Mouse (Mus musculus): ENCODE results near the gene Gm13420. TPM values are rescaled to one million over a fixed set of nuclear protein-coding genes. Genes with fewer than 3 reads are reported as not detected.
"Not testable (repeated sequence)": the region's sequence is repeated elsewhere in the genome, so short reads cannot be mapped to it uniquely, and the experiment has no call there.

Gene Gm13420
- total RNA-seq (2021) = 1 to 10 TPM; 1.9 to 2.2 TPM

GRCm38 (mm10) chr2:29751497-29751896 is at the start of gene Gm13420:
Gene Gm13420 (minus strand): TSS chr2:29751685.
- no peak for DNase-seq (ENCODE audit: low spot score in 2 of 2)
- intact Hi-C loops (cut with DNase I) = no loop called here

GRCm38 (mm10) chr2:29792772-29793487 is 41.4 kb upstream of the Gm13420 start:
- intact Hi-C loops (cut with DNase I) = no loop called here

GRCm38 (mm10) chr2:29787937-29788681 is 36.6 kb upstream of the Gm13420 start, which contains the start of gene Trub2:
Gene Trub2 (minus strand): TSS chr2:29788502.
- intact Hi-C loops (cut with DNase I) = no loop called here
- DNase-seq (ENCODE audit: low spot score in 2 of 2) = peak; percentile 90 to 94

More at GRCm38 (mm10) chr2:29792772-29793487, 41.4 kb upstream of the Gm13420 start:
- DNase-seq (ENCODE audit: low spot score in 2 of 2) = no peak

- DNase-seq (ENCODE audit: low spot score in 2 of 2) = peak; percentile 92 to 96
- intact Hi-C loops (cut with DNase I) = no loop called here
These were observed 35.8 kb upstream of the Gm13420 start, which contains the start of gene Coq4 for GRCm38 (mm10) chr2:29787104-29787917. Gene Coq4 (plus strand): TSS chr2:29787493.

DNA sequence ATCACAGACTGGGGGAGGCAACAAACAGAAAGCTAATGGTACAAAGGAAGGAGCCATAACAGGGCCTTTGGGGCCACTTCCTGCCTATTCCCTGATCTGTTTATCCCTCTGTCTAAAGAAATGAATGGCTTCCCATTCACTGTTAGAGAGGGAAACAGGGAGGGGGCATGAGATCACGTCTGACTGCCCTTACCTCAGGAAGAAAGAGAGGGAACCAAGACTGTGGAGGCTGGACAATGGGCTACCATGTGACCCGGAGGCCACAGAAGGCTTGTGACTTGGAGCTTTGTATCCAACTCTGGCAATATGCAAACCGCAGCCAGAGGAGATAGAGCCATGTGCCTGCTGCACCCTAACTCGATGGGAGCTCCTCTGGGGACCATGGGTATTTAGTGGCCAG is 32.8 kb upstream of the Gm13420 start:
- intact Hi-C loops (cut with DNase I) = no loop called here
- DNase-seq (ENCODE audit: low spot score in 2 of 2) = no peak

- intact Hi-C loops (cut with DNase I); DNase-seq (ENCODE audit: low spot score in 2 of 2): not testable (repeated sequence)
These were observed 29.8 kb upstream of the Gm13420 start for GRCm38 (mm10) chr2:29781256-29781655.

DNA sequence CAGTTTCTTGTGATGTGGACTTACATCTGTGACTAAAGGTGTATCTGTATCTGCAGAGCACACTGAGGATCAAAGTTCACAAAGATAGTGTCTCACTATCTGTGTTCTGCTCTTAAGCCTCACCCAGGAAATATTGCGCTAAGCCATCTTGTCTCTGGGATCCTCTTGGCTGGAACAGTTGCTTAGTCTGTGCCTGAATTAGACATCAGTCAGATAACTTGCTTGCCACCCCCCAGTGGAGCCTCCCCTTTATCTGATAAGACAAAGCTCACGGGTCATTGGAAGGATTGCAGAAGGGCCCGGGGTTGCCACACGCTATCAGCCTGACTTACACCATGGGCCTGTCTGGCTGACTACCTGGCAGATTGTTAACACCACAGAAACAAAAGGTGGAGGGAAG is 21.8 kb upstream of the Gm13420 start:
- no peak for DNase-seq (ENCODE audit: low spot score in 2 of 2)
- intact Hi-C loops (cut with DNase I) = no loop called here

GRCm38 (mm10) chr2:29771611-29772461 is 20.4 kb upstream of the Gm13420 start:
- intact Hi-C loops (cut with DNase I) = no loop called here
- DNase-seq (ENCODE audit: low spot score in 2 of 2) = no peak

DNA sequence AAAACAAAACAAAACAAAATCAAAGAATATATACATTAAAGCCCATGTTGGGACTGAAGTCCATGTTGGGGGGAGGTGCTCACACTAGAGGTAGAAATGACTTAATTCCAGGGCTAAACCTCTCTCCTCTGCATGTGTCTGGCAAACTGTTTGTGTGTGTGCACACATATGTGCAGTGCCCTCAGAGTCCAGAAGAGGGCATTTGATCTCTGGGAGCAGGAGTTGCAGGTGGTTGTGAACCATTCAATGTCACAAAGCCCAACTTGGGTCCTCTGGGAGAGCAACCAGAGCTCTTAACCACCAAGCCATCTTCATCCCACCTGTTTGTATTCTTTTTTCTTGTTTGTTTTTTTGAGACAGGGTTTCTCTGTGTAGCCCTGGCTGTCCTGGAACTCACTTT is 18.7 kb upstream of the Gm13420 start:
- DNase-seq (ENCODE audit: low spot score in 2 of 2) = no peak
- intact Hi-C loops (cut with DNase I) = no loop called here

DNA sequence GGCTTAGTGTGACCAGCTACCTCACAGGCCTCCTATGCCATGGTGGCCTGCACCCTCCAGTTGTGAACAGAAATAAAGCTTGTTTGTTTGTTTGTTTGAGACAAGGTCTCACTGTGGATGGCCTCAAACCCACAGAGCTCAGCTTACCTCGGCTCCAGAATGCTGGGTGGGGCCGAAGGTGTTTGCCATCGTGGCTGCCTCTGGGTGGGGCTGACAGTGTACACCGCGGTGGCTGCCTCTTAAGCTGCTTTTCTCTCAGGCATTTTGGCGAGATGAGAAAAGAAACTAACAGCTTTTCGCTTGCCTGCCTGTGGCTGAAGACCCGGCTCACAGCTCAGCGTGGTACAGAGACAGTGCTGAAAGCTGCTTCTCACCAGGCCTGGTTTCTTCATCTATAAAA is 17.4 kb upstream of the Gm13420 start:
- no peak for DNase-seq (ENCODE audit: low spot score in 2 of 2)
- intact Hi-C loops (cut with DNase I) = no loop called here

DNA sequence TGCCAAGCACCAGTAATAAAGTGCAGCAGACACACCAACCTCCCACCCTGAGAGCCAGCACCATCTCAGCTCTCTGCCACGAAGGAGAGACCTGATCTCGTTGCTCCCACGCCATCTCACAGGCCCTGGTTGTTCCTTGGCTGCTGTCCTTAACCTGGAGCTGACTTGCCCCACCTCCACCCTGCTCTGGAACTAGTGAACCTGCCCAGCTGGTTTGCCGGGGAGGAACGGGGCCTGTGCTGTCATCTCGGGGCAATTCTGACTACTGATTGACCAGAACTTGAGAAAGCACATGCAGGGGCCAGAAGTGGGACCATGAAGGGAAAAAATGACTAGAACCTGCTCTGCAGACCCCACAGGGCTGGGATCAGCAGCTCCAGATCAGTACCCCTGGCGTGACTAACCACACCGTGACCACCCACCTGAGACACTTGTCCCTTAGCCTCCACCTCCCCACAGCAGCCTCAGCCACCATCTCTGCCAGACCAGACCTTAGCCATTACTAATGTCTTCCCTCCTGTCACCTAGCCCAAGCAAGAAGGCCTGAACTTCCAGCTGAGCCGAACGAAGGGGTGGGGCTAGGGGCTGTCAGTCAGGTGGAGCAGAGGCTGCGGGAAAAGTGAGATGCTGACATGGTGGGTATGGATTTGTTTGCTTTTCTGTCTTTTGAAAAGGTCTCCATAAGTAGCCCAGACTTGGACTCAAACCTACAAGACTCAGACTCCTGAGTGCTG is 16.7 kb upstream of the Gm13420 start:
- DNase-seq (ENCODE audit: low spot score in 2 of 2) = no peak
- intact Hi-C loops (cut with DNase I) = no loop called here

DNA sequence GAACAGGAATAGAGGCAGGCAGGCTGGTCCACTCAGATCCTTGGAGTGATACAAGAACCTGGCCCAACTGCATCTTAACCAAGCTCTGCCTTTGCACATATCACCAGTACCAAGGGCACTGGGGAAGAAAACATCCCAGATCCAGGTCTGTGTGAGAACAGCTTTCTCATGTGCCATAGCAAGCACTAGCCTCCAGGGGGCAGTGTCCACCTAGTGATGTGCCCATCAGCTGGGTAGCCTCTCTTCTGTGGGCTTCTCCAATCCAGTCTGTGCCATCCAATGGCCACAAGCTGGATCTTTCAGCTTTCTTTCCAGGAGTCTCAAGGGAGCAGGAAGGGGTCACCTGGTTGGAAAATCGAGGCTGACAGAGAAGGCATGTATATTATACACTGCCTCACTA is 13.3 kb upstream of the Gm13420 start:
- peak; percentile 40 to 55 for DNase-seq (ENCODE audit: low spot score in 2 of 2)
- intact Hi-C loops (cut with DNase I) = loop anchor here (2.0 kb wide), 1 partner anchor 94 kb away; no protein-coding TSS in a partner anchor

- intact Hi-C loops (cut with DNase I) = no loop called here
- no peak for DNase-seq (ENCODE audit: low spot score in 2 of 2)
These were observed 4.2 kb upstream of the Gm13420 start for GRCm38 (mm10) chr2:29755693-29756092.

GRCm38 (mm10) chr2:29752397-29752796 is 912 bp upstream of the Gm13420 start:
- intact Hi-C loops (cut with DNase I) = no loop called here
- DNase-seq (ENCODE audit: low spot score in 2 of 2) = no peak

GRCm38 (mm10) chr2:29748499-29748898 is 3.0 kb downstream of the Gm13420 start:
- DNase-seq (ENCODE audit: low spot score in 2 of 2) = no peak
- intact Hi-C loops (cut with DNase I) = no loop called here

DNA sequence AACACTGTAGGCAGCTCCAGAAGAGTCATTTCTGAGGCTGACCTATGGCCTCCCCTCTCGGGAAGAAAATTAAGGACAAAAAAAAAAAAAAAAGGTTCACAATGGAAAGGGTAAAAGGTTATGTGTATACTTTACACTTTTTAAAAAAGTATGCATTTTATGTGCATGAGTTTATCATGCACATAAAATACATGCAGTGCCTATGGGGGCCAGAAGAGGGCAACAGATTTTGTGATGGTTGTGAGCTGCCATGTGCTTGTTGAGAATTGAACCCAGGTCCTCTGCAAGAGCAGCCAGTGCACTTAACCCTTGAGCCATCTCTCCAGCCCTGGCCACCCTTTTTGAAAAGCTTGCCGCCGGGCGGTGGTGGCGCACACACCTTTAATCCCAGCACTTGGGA is 3.6 kb downstream of the Gm13420 start:
- peak in 1 of 2 experiments; percentile 25 for DNase-seq (ENCODE audit: low spot score in 2 of 2)
- intact Hi-C loops (cut with DNase I) = no loop called here

- DNase-seq (ENCODE audit: low spot score in 2 of 2) = peak; percentile 20 to 23
- intact Hi-C loops (cut with DNase I) = no loop called here
These were observed 4.2 kb downstream of the Gm13420 start for GRCm38 (mm10) chr2:29747188-29747782.

- DNase-seq (ENCODE audit: low spot score in 2 of 2) = no peak
- intact Hi-C loops (cut with DNase I) = no loop called here
These were observed 7.2 kb downstream of the Gm13420 start for GRCm38 (mm10) chr2:29744256-29744655.
